Mouse (Mus musculus): ENCODE measurements around the gene Txndc8. TPM values are rescaled to one million over a fixed set of nuclear protein-coding genes. Genes with fewer than 3 reads are reported as not detected.

Gene Txndc8
- total RNA-seq (2021), result not detected

DNA sequence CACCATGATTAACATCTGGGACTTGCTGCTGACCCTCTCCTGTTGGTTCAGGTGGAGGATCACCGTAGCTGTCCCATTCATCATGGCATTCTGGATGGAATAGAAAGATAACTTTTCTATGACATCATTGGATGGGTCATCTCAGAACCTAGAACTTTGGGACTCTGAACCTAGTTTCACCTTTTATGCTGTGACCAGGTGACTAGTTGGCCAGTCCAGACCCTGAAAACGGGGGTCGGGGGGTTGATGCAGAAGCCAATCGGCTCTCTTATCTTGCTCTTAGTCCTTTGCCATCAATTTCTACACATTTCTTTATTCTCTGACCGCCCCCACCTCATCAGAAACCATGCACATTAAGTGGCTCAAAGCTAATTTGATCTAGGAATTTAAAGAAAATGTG lies at the start of gene Txndc8:
Gene Txndc8, minus strand, starts transcription at position 101 of the 400 bp plus-strand sequence.
- no peak for DNase-seq (ENCODE audit: low spot score in 2 of 2)
- intact Hi-C loops (cut with DNase I), result no loop called here

DNA sequence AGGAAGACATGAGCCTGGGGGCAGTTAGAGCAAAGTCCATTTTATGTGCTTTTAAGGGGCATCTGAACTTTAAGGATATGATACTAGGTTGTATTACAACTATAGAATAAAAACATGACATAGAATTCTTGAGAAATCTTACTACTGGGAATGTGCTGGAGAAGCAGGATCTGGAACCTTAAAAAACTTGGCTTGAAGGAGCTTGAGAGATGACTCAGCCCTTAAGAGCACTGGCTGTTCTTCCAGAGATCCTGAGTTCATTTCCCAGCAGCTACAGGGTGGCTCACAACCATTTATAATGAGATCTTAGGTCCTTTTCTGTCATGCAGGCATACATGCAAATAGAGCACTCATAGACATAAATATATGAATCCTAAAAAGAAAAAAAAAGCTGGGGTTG lies 46.7 kb upstream of the Txndc8 start:
- DNase-seq (ENCODE audit: low spot score in 2 of 2), result no peak
- intact Hi-C loops (cut with DNase I), result no loop called here

DNA sequence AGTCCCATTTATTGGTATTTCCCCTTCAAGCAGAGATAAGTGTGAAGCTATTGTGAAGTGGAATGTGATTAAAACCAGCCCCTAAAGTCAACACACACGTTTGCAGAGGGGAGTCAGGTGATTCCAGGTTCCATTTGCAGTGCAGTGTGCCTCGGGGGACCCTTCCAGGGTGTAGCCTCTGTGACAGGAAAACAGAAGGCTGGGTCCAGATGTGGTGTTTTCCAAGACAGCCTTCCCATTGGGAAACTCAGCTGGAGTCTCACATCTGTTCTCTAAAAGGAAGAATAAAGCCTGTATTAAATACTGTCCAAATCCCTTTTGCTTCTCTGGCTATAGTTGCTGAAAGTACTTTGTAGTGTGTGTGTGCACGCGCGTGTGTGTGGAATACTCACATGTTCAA lies 45.5 kb upstream of the Txndc8 start:
- DNase-seq (ENCODE audit: low spot score in 2 of 2), result no peak
- intact Hi-C loops (cut with DNase I), result no loop called here

- intact Hi-C loops (cut with DNase I), result no loop called here
- no peak for DNase-seq (ENCODE audit: low spot score in 2 of 2)
Observed at GRCm38 (mm10) chr4:58050746-58051145, 41.8 kb upstream of the Txndc8 start.

GRCm38 (mm10) chr4:58050276-58050675 lies 41.4 kb upstream of the Txndc8 start:
- intact Hi-C loops (cut with DNase I), result no loop called here
- DNase-seq (ENCODE audit: low spot score in 2 of 2), result no peak

DNA sequence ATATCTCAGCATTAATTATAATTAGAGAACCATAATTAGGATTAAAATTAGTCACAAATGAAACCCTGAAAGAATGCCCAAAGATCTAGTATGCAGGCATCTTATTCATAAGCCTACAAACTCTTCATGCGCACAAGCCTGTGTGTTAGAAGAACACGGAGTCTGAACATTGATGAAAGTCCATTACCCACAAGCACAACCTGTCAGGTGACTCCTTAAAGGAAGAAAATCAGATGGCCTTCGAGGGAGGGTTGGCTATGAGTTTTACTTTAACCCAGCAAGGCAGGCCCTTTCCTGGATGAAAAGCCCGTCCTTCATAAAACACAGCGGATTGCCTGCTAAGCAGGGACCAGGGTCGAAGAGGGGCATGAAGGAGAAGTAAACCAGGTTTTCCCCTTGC lies 35.9 kb upstream of the Txndc8 start:
- DNase-seq (ENCODE audit: low spot score in 2 of 2), result no peak
- intact Hi-C loops (cut with DNase I), result no loop called here

GRCm38 (mm10) chr4:58044356-58044755 lies 35.4 kb upstream of the Txndc8 start:
- intact Hi-C loops (cut with DNase I), result no loop called here
- no peak for DNase-seq (ENCODE audit: low spot score in 2 of 2)

GRCm38 (mm10) chr4:58040093-58040492 lies 31.2 kb upstream of the Txndc8 start:
- intact Hi-C loops (cut with DNase I), result no loop called here
- DNase-seq (ENCODE audit: low spot score in 2 of 2), result no peak

GRCm38 (mm10) chr4:58037096-58037705 lies 28.3 kb upstream of the Txndc8 start:
- no peak for DNase-seq (ENCODE audit: low spot score in 2 of 2)
- intact Hi-C loops (cut with DNase I), result no loop called here

DNA sequence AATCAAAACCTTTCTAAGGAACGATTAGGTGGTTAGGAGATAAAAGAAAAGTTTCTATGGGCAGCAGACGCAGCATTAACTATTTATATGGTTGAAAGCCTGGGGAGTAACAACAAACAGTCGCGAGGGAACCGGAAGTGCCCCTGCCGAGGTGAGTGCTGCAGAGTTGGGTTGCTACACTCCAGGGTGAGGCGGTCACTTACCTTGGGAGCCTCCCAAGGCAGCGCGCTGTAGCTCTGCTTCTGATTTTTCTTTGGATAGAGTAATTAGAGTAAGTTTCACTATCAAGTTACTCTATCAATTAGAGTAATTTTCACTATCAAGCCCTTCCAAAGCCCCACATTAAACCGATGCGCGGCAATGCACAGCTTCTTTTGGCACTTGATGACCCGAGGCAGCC lies 25.7 kb upstream of the Txndc8 start:
- DNase-seq (ENCODE audit: low spot score in 2 of 2), result no peak
- intact Hi-C loops (cut with DNase I), result no loop called here

GRCm38 (mm10) chr4:58032714-58033113 lies 23.8 kb upstream of the Txndc8 start:
- intact Hi-C loops (cut with DNase I), result no loop called here
- peak in 1 of 2 experiments; percentile 6 for DNase-seq (ENCODE audit: low spot score in 2 of 2)

GRCm38 (mm10) chr4:58003501-58003900 lies 5.4 kb downstream of the Txndc8 start:
- intact Hi-C loops (cut with DNase I), result no loop called here

DNA sequence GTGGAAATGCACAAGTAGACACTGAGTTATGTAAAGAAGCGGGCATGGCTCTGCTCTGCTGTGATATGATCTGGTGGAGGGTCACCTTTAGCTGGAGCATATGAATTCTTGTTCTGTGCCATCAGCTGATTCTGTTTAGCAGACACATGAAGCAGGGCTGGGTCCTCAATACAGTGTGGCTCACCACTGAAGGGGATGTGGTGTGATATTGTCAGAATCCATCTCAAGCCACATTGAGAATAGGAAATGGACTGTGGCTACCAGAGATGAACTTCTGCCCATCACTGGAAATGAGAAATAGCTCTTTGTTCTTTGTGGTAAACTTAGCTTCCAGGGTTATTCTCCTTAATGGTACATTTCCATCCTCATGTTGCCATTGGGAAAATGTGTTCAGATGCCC lies 17.5 kb downstream of the Txndc8 start:
- DNase-seq (ENCODE audit: low spot score in 2 of 2), result no peak
- intact Hi-C loops (cut with DNase I), result no loop called here

More at GRCm38 (mm10) chr4:58003501-58003900, 5.4 kb downstream of the Txndc8 start:
- DNase-seq (ENCODE audit: low spot score in 2 of 2), result no peak

DNA sequence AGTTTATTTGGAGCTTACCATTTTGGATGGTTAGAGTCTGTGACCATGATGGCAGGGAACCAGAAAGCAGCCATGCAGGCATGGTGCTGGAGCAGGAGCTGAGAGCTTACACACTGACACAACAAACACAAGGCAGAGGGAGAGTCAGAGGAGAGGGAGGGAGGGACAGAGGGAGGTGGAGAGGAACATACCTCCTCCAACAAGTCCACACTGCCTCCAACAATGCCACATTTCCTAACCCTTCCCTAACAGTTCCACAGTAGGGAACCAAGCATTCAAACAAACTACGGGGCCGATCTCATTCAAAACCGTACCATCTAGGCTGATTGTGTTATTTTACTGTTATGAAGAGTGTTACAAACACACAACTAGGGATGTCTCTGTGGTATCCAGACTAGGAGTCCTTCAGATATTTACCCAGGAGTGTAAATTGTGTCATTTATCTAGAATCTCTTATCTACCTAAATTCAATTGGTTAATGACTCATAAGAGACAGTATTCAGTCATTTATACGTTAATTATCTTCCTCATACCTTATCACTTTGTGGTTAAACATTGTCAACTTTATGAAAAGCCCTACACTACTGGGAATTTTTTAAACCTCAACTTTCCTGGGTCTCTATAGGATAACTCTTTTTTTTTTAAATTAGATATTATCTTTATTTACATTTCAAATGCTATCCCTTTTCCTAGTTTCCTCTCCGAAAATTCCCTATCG lies 34.4 kb downstream of the Txndc8 start:
- intact Hi-C loops (cut with DNase I), result loop anchor here (5.0 kb wide), 1 partner anchor 103 kb away; no protein-coding TSS in a partner anchor
- DNase-seq (ENCODE audit: low spot score in 2 of 2), result no peak

- intact Hi-C loops (cut with DNase I), result loop anchor here (5.0 kb wide), 1 partner anchor 104 kb away; no protein-coding TSS in a partner anchor
- no peak for DNase-seq (ENCODE audit: low spot score in 2 of 2)
Observed at GRCm38 (mm10) chr4:57973592-57974268, 35.2 kb downstream of the Txndc8 start.

GRCm38 (mm10) chr4:57970285-57970684 lies 38.6 kb downstream of the Txndc8 start:
- intact Hi-C loops (cut with DNase I), result loop anchor here (5.0 kb wide), 1 partner anchor 107 kb away; no protein-coding TSS in a partner anchor
- DNase-seq (ENCODE audit: low spot score in 2 of 2), result no peak

- intact Hi-C loops (cut with DNase I), result no loop called here
- no peak for DNase-seq (ENCODE audit: low spot score in 2 of 2)
Observed at GRCm38 (mm10) chr4:57967195-57967594, 41.7 kb downstream of the Txndc8 start.

DNA sequence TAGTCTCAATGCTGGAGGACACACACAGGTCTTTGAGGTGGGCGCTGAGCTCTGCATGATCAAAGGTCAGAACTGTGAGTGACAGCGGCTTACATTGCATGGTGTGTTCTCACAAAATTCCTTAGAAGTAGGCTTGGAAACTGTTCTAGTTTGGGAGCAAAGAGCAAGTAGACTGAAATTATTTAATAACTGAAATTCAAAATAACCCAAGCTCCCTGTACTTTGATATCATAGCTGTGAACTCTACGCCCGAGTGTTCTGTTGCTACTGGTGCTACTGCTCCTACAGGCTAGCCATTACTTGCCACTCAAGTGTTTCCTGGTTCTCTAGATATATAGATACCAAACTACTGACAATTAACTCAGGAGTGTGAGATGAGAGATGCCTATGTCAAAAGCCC lies 43.4 kb downstream of the Txndc8 start:
- DNase-seq (ENCODE audit: low spot score in 2 of 2), result no peak
- intact Hi-C loops (cut with DNase I), result no loop called here

DNA sequence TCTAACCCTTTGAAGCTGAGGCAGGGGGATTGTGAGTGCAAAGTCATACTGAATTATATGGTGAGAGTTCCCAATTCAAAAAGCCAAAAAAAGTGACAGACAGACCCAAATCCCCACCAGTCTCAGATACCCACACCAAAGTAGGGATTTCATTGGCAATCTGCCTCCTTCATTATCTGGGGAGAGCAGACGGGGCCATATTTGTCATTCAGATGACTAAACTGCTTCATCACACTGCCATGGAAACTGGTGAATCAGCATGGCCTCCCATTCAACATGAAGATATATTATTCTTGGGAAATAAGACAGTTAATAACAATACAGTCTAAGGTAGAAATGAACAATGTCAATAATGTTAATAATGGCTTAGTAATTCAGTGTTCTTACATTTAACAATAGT lies 44.8 kb downstream of the Txndc8 start:
- intact Hi-C loops (cut with DNase I), result no loop called here
- no peak for DNase-seq (ENCODE audit: low spot score in 2 of 2)

DNA sequence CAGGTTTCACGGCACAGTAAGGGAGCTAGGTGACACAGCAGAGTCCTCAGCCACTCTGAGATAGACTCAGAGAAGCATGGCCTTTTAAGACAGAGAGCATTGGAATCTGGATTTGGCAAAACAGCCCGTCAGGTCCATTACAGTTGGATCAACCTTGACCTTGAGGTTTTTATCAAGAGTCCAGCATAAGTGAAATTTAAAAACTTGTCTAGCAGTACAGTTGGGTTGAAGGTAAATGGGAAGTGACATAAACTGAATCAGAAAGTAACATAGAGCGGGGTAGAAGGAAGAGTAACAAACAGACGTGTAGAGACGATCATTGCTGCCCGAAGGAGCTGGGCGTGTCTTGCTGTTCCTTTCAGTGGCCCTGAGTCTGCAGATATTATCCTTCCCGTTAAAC lies 49.9 kb downstream of the Txndc8 start:
- intact Hi-C loops (cut with DNase I), result loop anchor here (10.0 kb wide), 1 partner anchor 116 kb away; no protein-coding TSS in a partner anchor
- no peak for DNase-seq (ENCODE audit: low spot score in 2 of 2)

GRCm38 (mm10) chr4:57958098-57958497 lies 50.8 kb downstream of the Txndc8 start:
- DNase-seq (ENCODE audit: low spot score in 2 of 2), result no peak
- intact Hi-C loops (cut with DNase I), result loop anchor here (10.0 kb wide), 1 partner anchor 117 kb away; no protein-coding TSS in a partner anchor

All from left cerebral cortex, postnatal 36 days (tissue).